Mouse (Mus musculus) stomach, embryonic 16.5 days (tissue): ENCODE data around the gene Prokr2. TPM values are rescaled to one million over a fixed set of nuclear protein-coding genes. Genes with fewer than 3 reads are reported as not detected.
"Not testable (repeated sequence)": the region's sequence is repeated elsewhere in the genome, so short reads cannot be mapped to it uniquely, and the experiment has no call there.

Source experiments
- ATAC-seq: fragments of 200-750 bp; cut with Nextera tagmentation; 2 replicates; pipeline ENCODE4 v1.8.0; 2017; ENCODE audit warnings: moderate number of reproducible peaks, moderate TSS enrichment; ENCODE audit not compliant: insufficient read depth, low FRiP score
- H3K27ac ChIP-seq: fragments of 300-500 bp; sonication (generic); 2 replicates; pipeline ENCODE4 v1.5.1; 2014; ENCODE audit warnings: low read length
- H3K27me3 ChIP-seq: fragments of 300-500 bp; sonication (generic); 2 replicates; pipeline ENCODE4 v1.6.1; 2014; ENCODE audit warnings: low read length, control low read depth, mixed read lengths; ENCODE audit not compliant: control insufficient read depth, insufficient read depth
- H3K36me3 ChIP-seq: fragments of 300-500 bp; sonication (generic); 2 replicates; pipeline ENCODE4 v1.6.1; 2014; ENCODE audit warnings: low read length; ENCODE audit not compliant: control insufficient read depth, insufficient read depth
- H3K4me1 ChIP-seq: fragments of 300-500 bp; sonication (generic); 2 replicates; pipeline ENCODE4 v1.6.1; 2014; ENCODE audit warnings: low read length, control low read depth, mixed read lengths; ENCODE audit not compliant: control insufficient read depth, insufficient read depth
- H3K4me2 ChIP-seq: fragments of 300-500 bp; sonication (generic); 2 replicates; pipeline ENCODE4 v1.6.1; 2014; ENCODE audit warnings: low read depth, low read length, mixed read lengths
- H3K4me3 ChIP-seq: fragments of 300-500 bp; sonication (generic); replicated peaks from 2 replicates; pipeline ENCODE4 v1.5.1; 2014; ENCODE audit warnings: mild to moderate bottlenecking, low read length
- H3K9ac ChIP-seq: fragments of 300-500 bp; sonication (generic); 2 replicates; pipeline ENCODE4 v1.6.1; 2014; ENCODE audit warnings: low read length
- H3K9me3 ChIP-seq: fragments of 300-500 bp; sonication (generic); replicated peaks from 2 replicates; pipeline ENCODE4 v1.6.1; 2016; ENCODE audit warnings: low read length, control low read depth; ENCODE audit not compliant: control insufficient read depth
- WGBS: fragments of 180-500 bp; shearing (Covaris S2); extraction: QIAGEN DNeasy Blood & Tissue Kit; methylation state at CpG from one replicate; pipeline ENCODE4 v1.1.7; 2014; 5-methylcytosine and 5-hydroxymethylcytosine counted together
- polyA plus RNA-seq: library from polyadenylated mRNA; unstranded; fragments of >200 nt; fragmentation: Nextera tagmentation; extraction: Ambion mirVana; gene quantifications from 2 replicates; pipeline ENCODE4 v1.2.1, GENCODE M21; 2015

Gene Prokr2
- polyA plus RNA-seq, 1 experiment from 2014 or later: 0.23 TPM

- no peaks in the 10 kb centered on the region for H3K27me3 ChIP-seq
- H3K9me3 ChIP-seq: no peaks in the 10 kb centered on the region
- H3K4me3 ChIP-seq: no peak overlapping the region
- no peaks in the 10 kb centered on the region for H3K4me1 ChIP-seq
- ATAC-seq: peak; percentile 53; the same call in 1 of the 2 replicates
- H3K9ac ChIP-seq: no peak overlapping the region
- no peaks in the 10 kb centered on the region for H3K36me3 ChIP-seq
- 37% methylated on average over 8 of the region's 8 CpGs for WGBS
- H3K4me2 ChIP-seq: no peak overlapping the region
- no peak overlapping the region for H3K27ac ChIP-seq
Observed at GRCm38 (mm10) chr2:132316041-132316808, 69.0 kb downstream of the Prokr2 start.

GRCm38 (mm10) chr2:132314057-132314456 lies 71.2 kb downstream of the Prokr2 start:
- not testable (repeated sequence) for H3K4me3 ChIP-seq, H3K4me1 ChIP-seq, H3K4me2 ChIP-seq, ATAC-seq, H3K36me3 ChIP-seq, H3K27me3 ChIP-seq, H3K9ac ChIP-seq, H3K9me3 ChIP-seq, H3K27ac ChIP-seq
- 86% methylated on average over 8 of the region's 8 CpGs for WGBS

- WGBS: 100% methylated on average over 2 of the region's 2 CpGs
Observed at GRCm38 (mm10) chr2:132313568-132313967, 71.7 kb downstream of the Prokr2 start.

GRCm38 (mm10) chr2:132312616-132313015 lies 72.6 kb downstream of the Prokr2 start:
- no peak overlapping the region for H3K4me3 ChIP-seq
- H3K9ac ChIP-seq: no peak overlapping the region
- ATAC-seq: no peak
- H3K27ac ChIP-seq: no peak overlapping the region
- no peaks in the 10 kb centered on the region for H3K27me3 ChIP-seq
- no peaks in the 10 kb centered on the region for H3K9me3 ChIP-seq
- WGBS: 84% methylated on average over 5 of the region's 5 CpGs
- H3K4me1 ChIP-seq: no peaks in the 10 kb centered on the region
- H3K36me3 ChIP-seq: peaks cover 2% of the 10 kb centered on the region; the same call in 1 of the 2 replicates
- H3K4me2 ChIP-seq: no peak overlapping the region

More at GRCm38 (mm10) chr2:132313568-132313967, 71.7 kb downstream of the Prokr2 start:
- Histone ChIP-seq H3K27ac (no peak overlapping the region), H3K36me3 (no peaks in the 10 kb centered on the region), H3K27me3 (no peaks in the 10 kb centered on the region), H3K9ac (no peak overlapping the region), H3K9me3 (no peaks in the 10 kb centered on the region), H3K4me3 (no peak overlapping the region), H3K4me2 (no peak overlapping the region), H3K4me1 (no peaks in the 10 kb centered on the region)
- peak; percentile 49; the same call in 1 of the 2 replicates for ATAC-seq

- 95% methylated on average over 6 of the region's 6 CpGs for WGBS
Observed at GRCm38 (mm10) chr2:132309398-132309930, 75.8 kb downstream of the Prokr2 start.

GRCm38 (mm10) chr2:132308829-132309228 lies 76.4 kb downstream of the Prokr2 start:
- no peak overlapping the region for H3K9ac ChIP-seq
- H3K4me3 ChIP-seq: no peak overlapping the region
- no peaks in the 10 kb centered on the region for H3K4me1 ChIP-seq
- no peaks in the 10 kb centered on the region for H3K27me3 ChIP-seq
- peaks cover 6% of the 10 kb centered on the region for H3K36me3 ChIP-seq
- no peak overlapping the region for H3K27ac ChIP-seq
- WGBS: 94% methylated on average over 6 of the region's 6 CpGs
- no peaks in the 10 kb centered on the region for H3K9me3 ChIP-seq
- H3K4me2 ChIP-seq: no peak overlapping the region
- no peak for ATAC-seq

More at GRCm38 (mm10) chr2:132309398-132309930, 75.8 kb downstream of the Prokr2 start:
- H3K27me3 ChIP-seq: no peaks in the 10 kb centered on the region
- no peaks in the 10 kb centered on the region for H3K4me1 ChIP-seq
- no peak for ATAC-seq
- H3K36me3 ChIP-seq: peaks cover 6% of the 10 kb centered on the region
- no peak overlapping the region for H3K27ac ChIP-seq
- H3K4me3 ChIP-seq: no peak overlapping the region
- H3K9me3 ChIP-seq: no peaks in the 10 kb centered on the region
- H3K4me2 ChIP-seq: no peak overlapping the region
- H3K9ac ChIP-seq: no peak overlapping the region

GRCm38 (mm10) chr2:132307213-132307843 lies 77.9 kb downstream of the Prokr2 start:
- Histone ChIP-seq H3K27me3 (no peaks in the 10 kb centered on the region), H3K4me3 (no peak overlapping the region), H3K36me3 (peaks cover 6% of the 10 kb centered on the region), H3K27ac (no peak overlapping the region), H3K9ac (no peak overlapping the region), H3K4me2 (no peak overlapping the region), H3K9me3 (no peaks in the 10 kb centered on the region), H3K4me1 (no peaks in the 10 kb centered on the region)
- 93% methylated on average over 11 of the region's 11 CpGs for WGBS
- no peak for ATAC-seq

GRCm38 (mm10) chr2:132305988-132306387 lies 79.3 kb downstream of the Prokr2 start:
- H3K36me3 ChIP-seq: peaks cover 6% of the 10 kb centered on the region
- H3K4me3 ChIP-seq: no peak overlapping the region

GRCm38 (mm10) chr2:132305165-132305564 lies 80.1 kb downstream of the Prokr2 start:
- Histone ChIP-seq H3K9me3 (no peaks in the 10 kb centered on the region), H3K36me3 (peaks cover 6% of the 10 kb centered on the region), H3K4me1 (no peaks in the 10 kb centered on the region), H3K4me3 (no peak overlapping the region), H3K27ac (no peak overlapping the region), H3K27me3 (no peaks in the 10 kb centered on the region), H3K4me2 (no peak overlapping the region), H3K9ac (no peak overlapping the region)
- 81% methylated on average over 7 of the region's 7 CpGs for WGBS
- no peak for ATAC-seq

More at GRCm38 (mm10) chr2:132305988-132306387, 79.3 kb downstream of the Prokr2 start:
- H3K27me3 ChIP-seq: no peaks in the 10 kb centered on the region
- H3K9ac ChIP-seq: no peak overlapping the region
- H3K9me3 ChIP-seq: no peaks in the 10 kb centered on the region
- 56% methylated on average over 4 of the region's 4 CpGs for WGBS
- H3K4me1 ChIP-seq: no peaks in the 10 kb centered on the region
- no peak overlapping the region for H3K27ac ChIP-seq
- ATAC-seq: no peak
- no peak overlapping the region for H3K4me2 ChIP-seq
